Mouse (Mus musculus) adipocyte (in vitro differentiated cells): ENCODE results near the gene Aig1.

Source experiments
- DNase-seq: peaks from one replicate; pipeline ENCODE4 v3.0.0-alpha.2; 2016; ENCODE audit warnings: low spot score

The Aig1 gene

DNA sequence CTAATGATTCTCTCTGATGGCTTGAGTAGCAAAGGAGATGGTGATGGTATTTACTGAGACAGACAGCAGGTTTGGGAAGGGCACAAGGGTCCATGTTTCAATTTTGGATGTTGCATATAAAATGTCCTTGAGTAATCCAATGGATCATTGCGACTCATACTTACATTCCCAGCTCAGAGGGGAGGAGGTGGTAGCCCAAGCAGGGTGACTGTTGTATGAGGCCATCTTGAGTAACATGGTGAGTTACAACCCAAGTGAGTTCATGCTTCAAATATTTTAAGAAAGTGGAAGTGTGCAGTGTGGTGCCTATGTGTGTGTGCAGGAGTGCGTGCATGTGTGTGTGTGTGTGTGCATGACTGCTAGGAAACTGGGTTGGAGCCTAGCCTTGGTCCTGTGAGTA, 93.4 kb downstream of the Aig1 start:
- no peak for DNase-seq

DNA sequence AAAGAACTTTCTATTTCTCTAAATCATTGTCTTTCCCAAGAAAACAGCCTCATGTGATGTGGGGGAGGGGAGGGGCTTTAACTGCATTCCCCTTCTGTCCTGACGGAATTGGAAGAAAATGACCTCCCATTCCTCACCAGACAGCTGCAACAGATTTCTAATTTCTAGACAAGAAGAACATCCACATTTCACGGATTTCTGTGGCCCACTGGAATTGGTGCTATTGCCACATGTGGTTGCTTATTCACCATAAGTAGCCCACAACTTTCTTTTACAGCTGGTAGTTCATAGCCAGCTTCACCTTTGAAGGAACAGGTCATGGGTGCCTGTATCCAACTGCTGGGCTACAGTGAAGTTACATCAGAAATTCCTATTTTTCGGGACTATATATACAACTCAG, 93.9 kb downstream of the Aig1 start:
- DNase-seq, result no peak

DNA sequence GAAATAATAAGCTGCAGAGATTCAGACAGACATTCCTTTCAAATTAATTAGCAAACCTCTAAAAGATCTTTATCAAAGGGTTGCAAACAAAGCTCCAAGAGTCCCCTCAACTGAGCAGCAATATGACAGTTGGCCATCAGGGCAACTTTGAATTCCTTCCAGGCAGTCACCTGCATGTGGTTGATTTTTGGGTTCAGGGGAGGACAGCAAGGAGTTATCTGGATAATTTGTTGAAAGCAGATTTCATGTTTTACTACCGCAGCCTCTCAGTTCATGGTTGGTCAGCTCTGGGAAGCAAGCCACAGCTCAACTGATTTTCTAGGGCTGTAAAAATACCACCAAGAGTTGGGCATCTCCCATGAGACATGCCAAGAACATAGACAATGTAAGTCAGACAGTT, 98.1 kb downstream of the Aig1 start:
- DNase-seq, result no peak

DNA sequence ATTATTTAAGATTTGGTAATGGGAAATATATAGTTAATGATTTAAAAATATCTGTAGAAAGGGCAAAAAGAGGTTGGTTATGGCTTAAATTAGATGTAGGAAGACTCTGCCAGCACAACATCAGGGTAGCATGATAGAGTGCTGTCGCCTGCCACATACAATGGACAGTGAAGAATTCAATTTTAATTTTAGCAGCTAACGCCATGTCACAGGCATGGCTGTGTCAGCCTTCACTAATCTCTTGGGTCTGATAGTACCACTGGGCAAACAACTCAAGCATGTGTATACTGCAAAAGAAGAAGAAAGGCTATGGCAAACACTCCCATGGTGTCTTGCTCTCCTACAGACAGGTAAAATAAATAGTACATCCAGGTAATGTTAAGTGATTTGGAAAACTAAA, 99.0 kb downstream of the Aig1 start:
- no peak for DNase-seq

DNA sequence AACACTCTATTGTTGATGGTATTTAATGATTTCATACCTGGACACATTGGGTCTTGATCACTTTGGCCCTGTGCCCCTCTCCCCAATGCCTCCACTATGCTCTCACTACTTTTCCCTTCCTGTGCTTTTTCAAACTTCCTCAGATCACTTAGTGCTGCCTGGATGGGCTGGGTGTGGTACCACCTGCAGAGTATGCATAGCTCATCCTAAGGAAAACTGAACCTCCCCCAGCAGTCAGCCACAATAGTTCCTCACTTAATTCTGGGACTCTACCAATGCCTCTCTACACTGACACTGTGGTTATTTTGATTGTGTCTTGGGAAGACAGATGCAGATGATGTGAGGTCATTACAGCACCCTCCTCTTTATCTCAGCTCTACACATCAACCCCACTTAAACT, 99.9 kb downstream of the Aig1 start:
- no peak for DNase-seq

DNA sequence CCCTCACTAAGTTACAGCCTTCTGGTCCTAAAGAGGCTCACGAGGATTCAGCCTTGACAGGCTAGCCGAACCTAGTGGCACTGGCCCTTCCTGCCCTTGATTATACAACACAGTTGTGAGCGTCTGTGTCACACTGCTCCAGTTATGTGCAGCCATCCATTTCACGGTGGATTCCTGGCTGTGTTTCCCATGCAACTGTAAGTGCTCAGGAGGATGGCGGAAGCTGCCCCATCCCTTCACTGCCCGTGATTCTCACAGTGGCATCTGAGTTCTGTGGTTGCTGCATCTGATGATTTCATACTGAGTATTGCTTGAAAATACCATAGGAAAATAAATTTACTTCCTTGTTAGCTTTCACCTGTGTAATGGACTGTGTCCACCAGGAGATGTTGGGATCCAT, 101.7 kb downstream of the Aig1 start:
- no peak for DNase-seq

DNA sequence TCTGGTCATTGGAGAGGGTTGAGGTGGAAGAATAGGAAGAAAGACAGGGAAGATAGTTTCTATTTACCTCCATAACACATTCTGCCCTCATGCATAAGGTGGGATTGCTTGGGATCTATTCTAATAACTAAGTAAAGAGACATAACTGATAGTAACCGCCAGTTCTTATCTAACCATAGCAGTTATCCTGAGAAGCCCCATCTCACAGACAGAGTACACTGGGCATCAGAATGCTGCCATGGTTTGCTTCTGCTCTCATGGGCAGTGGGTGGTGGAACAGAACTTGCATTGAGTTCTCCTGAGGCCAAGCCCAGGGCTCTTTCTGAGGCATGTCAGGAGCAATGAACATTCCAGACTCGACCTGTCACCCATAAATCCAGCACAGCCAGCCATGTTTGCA, 105.6 kb downstream of the Aig1 start:
- DNase-seq, result peak; percentile 43

DNA sequence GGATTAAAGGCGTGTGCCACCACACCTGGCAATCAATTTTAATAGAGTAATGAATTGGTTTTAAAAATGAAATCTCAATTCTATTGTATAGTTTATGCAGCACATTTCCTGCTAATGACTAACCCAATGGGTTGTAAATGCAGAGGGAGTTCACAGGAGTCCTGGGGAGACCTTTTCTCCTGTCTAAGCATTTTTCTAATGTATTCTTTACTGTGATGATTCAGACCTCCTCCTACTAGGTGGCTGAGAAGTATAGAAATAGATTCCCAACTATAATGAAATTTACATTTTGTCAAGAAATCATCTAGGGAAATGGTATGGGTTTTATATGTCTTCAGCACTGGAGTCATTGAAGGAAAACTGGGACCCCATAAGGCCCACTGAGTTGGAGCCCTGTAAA, 114.1 kb downstream of the Aig1 start:
- DNase-seq, result no peak

DNA sequence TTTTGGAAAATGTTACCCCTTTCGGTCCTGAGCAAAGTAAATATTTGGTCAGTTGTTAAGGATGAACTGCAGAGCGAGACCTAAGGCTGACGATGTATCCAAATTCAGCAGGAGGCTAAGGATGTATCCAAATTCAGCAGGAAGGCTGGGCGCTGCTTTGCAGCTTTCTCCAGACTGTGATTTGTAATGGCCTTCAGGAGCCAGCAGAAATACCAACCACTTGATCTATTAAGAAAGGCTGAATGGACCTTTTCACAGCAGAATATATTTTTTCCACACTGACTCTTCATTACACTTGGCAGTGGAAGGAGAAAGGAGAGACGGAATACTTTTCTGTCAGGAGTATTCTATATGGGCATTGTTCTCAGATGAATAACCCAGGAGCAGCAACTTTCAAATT, 115.0 kb downstream of the Aig1 start:
- DNase-seq, result no peak

DNA sequence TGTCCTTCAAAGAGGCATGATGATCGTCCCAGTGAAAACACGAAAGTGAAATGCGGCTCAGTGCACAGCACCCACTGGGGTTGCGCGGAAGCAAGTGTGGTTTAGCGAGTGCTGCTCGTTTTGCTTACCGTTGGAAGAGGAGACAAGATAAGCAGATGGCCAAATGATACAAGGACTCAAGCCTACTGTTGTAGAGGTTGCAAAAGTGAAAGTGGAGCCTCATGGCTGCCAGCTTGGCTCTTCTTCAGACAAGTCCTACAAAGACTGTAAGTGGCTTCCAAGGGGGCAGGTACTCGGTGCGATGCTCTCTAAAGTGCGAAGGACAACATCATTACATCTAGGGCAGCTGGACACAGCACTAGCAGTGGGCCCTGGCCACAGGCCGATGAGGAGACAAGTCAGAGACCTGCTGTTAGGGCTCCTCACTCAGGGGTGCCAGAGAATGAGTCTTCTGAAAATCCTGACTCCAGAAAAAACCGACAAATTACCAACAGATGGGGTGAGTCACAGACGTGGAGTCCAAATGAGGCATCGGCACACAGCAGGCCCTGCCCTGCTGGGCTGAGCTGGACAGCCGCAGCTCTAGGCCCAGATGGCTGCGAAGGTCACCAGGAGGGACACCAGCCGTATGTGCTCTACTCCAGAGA, 129.2 kb downstream of the Aig1 start:
- peak; percentile 39 for DNase-seq

DNA sequence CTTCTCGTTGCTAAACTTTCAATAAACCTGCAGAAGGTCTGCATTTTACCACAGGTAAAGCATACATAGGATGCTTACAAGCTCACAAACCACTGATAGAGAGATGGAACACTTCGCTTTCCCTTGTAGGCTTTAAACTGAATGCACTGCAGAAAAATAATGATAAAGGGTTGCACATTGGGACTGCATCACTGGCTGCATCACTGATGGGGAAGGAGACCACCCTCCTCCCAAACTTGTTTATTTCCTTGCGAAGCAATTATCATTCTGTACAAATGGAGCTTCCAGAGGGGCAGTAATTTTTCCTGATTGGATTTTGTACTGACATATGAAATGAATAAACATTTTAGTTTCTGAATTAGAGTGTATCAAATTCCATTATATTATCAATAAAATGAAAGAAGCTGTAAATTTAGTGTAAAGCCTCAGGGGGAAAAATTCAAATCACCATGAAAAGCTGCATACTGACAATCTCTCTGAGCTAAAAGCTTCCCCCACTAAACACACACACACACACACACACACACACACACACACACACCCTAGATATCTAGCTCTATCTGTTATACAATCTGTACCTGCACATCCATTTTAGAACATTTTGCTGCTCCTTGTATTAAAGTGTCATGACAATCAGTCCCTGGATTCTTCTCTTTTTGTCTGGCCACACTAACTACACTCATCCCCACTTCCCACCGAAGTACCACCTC, 138.6 kb downstream of the Aig1 start:
- no peak for DNase-seq

DNA sequence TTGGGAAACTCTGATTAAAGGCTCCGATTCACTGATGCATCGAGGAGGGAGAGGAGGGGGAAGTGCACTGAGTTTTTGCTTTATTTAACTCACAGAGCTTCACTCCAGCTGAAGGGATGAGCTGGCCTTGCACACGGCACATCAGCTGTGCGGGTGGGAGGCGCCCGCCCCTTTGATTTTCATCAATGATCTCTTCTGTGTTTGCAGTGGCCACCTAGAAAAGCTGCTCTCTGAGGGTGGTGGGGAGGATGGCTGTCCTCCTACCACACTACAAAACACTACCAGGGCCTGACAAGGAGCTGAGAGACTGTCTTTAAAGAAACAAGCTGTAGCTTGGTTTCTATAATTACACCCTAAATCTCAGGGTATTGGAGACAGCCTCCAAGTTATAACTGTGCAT, 141.1 kb downstream of the Aig1 start:
- no peak for DNase-seq

DNA sequence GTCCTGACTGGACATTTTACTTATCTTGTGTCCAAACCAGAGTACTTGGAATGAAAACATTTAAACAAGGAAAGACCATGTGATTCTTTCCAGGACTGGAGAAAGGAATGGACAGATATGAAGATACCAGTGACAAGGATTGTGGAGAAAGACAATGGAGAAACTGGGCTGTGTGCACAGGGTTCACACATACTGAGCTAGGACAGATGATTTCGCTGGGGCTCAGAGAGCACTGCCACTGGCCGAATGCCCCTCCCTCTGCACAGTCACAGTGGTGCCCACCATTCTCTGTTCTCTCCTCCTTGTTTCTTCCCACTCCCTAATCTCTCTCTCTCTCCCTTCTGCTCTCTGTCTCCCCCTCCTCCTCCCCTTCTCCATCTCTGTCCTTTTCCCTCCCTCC, 142.6 kb downstream of the Aig1 start:
- no peak for DNase-seq

DNA sequence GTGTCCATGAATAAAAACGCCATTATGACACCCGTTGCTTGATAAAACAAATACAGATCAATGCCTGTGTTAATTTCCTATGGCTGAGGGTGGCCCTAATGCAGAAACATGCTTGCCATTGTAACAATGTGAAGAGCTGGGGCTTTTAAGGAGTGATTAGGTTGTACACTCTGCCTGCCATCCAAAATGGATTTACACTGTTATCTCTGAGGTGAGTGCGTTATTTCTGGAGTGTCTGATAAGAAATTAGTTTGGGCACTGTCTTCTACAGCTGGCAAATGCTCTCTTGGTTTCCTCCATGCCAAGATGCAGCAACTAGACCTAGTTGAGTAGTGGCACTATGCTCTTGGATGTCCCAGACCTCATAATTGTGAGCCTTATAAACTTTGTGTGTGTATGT, 143.5 kb downstream of the Aig1 start:
- DNase-seq, result no peak

DNA sequence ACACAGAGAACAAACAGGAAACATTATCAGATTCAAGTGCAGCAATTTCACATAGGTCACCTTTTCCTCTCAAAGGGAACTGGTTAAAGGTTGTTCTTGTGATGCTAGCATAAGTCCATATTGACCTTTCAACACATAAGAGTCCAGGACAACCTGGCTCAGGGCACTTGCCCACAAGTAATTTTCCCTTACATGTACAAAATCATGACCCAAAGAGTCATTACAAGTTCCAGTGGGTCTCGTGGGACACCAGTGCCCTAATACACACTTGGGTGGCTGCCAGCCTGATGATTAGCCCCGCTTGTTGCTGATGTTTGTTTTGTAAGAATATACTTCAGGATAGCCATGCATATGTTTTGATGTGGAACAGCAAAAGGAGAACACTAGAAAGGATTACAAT, 152.6 kb downstream of the Aig1 start:
- peak; percentile 50 for DNase-seq

DNA sequence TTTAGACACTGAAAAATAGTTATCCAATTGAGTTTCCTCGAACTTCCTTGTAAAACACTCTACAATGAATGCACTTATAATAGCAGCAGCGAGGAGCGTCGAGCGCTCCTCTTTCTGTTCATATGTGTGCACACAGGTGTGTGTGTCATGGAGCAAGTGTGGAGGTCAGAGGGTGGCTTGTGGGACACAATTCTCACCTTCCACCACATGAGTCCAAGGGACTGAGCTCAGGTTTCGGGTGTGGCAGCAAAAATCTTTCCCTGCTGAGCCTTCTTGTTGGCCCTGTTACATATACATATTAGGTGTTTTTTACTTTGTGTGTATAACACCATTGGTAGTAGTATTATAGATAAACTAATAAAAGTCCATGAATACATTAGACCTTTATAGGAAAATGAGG, 153.2 kb downstream of the Aig1 start:
- no peak for DNase-seq

DNA sequence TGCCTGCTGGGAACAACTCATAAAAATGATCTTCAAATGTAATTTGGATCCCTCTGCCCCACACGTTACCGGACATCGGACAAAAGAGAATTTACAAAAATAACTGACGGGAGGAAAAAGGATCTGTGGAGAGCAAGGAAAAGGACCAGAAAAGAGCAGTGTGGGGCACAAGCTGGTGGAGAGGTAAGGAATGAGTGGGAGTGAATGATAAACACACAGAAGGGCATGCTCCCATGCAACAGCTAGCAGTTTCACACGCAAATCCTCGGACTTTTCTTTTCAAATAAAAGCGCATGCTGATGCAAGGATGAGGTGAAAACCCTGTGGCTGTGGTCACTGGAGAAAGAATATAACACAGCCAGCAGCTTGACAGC, 153.9 kb downstream of the Aig1 start:
- DNase-seq, result no peak

DNA sequence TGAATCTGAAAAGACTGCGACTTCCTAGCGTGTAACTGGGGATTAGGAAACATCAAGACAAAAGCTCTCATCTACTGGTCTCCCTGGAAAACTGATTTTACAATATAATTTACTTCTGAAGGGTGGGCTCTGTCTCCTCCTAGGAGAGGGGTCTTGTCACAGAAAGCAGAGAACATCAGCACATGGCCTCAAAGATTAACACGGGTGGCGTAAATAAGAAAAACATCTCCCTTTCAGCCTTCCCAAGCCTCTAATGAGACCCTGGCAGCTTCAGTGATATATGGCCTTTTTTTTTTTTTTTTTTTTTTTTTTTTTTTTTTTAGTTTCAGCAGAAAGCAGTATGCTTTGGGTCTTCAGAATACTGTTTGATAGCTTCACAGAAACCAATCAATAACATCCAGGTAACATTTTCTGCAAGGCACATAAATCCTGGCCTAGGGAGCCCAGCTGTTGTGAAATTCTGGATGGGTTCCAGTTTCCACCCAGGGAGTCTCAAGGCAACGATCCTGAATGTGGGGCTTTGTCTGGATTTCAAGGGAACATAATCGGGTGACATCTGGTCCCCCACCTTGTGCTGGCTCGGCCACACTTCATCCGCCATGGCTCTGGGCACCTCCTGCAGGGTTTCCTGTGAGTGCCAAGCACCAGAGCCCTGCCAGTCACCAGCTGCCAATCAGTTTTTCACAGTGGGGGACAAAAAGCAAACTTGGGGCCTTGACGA, 154.4 kb downstream of the Aig1 start:
- DNase-seq, result peak; percentile 19

DNA sequence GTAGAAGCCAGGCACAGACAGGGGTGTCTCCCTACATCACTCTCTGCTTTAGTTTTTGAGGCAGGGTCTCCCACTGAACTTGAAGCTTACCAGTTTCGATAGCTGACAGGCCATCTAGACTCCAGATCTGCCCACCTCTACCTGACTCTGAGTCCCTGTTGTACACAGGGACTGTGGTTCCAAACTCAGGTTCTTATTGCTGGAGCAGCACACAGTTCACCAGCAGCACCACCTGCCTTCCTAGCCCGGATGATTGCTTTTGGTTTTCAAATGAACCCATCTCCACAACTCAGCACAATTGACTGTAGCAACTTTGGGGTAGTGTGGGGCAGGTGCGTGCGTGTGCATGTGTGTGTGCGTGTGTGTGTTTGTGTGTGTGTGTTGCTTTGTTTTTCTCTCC, 155.1 kb downstream of the Aig1 start:
- DNase-seq, result no peak

DNA sequence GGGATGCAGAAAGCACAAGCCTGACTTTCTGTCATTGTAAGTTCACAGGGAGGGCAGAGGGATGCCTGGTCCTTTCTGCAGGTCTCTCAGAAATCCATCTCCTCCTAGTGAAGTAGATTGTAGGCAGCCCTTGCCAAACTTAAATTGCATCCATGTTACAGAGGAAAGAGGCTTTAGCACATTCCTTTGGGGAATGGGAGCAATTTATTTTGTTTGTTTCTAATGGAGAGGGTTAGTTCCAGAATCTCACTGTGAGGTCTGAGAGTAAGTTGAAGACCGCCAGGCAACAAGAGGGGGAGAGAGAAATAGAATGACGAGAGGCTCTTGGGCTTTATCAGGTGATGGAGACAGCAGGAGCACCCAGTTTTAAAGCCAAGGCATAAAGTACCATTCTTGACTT, 155.7 kb downstream of the Aig1 start:
- DNase-seq, result no peak

DNA sequence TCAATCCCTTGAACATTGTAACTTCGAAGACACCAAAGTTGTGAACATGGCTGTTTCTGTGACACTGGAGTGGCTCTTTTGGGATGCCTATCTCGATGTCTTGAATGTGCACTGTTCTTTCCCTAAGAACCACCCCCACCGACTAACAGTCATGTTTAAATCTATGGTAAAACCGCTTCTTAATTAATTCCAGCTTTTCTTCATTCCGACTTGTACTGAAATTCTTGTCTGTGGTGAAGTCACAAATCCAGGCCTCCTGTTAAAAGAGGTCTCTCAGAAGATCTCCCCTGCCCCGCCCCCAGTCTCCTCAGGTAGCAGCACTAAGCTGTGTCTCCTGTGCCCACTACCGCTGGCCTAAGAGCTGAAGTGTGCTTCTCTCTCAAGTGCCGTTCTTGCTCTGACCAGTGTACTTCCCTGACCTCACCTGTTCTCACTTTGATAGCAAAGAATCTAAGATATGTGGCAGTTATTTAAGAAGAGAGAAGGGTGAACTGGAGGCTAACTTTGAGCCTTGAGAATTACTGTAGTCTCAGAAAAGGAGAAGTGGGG, 157.4 kb downstream of the Aig1 start:
- no peak for DNase-seq

DNA sequence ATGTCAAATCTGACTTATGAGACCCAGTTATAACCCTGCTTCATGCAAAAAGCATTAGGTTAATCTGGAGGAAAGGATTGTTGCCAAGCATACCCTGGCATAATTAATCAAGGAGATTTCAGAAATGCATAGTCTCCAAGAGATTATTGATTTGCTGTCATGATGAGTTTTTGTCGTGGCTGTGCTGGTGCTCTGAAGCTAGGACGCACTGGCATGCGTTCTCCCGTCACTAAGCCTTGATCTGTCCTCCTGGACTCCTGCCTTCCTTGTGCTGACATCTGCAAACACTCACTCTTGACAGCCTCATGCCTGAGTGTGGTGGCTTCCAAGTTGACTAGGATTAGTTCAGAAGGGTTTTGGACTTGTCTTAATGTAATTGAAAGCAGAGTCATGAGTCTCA, 163.0 kb downstream of the Aig1 start:
- DNase-seq, result no peak

DNA sequence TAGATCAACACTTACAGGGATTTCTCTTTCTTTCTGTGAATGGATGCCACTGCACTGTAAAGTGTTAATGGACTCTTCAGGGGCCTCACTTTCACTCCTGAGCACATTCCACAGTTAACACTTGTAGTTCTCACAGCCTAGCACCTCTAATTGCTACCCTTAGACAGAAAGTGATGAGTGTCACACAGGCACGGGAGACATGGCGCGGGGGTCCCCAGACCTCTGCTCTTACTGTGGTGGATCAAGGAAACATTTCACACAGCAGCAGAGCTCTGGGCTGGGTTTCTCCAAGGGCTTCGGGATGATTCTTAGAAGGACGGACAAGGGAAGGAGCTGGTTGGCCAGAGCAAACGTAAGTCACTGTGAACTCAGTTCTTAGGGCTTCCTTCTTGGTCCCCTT, 166.1 kb downstream of the Aig1 start:
- no peak for DNase-seq
